Mouse (Mus musculus): ENCODE results near the gene Snrpf. TPM values are rescaled to one million over a fixed set of nuclear protein-coding genes. Genes with fewer than 3 reads are reported as not detected.
"Not testable (repeated sequence)": the region's sequence is repeated elsewhere in the genome, so short reads cannot be mapped to it uniquely, and the experiment has no call there.

The Snrpf gene
- total and polyA plus RNA-seq, 2 experiments from 2014 or later: 13.7 to 59.4 TPM

DNA sequence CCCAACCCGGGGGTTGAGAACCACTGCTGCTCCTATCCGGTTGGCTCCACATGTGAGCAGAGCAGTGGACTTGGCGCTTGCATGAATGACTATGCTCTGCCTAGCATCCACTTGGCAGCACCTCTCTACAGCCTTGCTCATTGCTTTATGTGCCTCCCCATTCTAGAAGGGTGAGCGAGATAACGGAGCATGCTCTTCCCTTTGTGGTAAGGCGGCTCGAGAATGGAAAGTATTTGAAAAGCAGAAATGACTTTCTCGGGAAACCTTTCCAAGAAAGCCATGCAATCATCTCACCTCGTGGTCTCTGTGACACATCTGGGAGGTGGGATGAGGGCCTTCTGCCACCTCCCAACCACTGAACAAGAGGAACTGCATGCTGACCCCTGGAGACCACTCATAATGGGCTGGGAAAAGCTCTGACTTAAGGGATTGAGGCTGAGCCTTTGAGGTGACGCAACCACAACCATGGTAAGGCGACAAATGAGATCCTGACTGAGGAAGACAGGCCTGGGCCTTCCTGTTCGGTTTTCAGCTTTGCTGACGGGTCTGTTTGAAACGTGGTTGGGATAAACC is 24.9 kb downstream of the Snrpf start:
- no peak overlapping the region for H3K4me3 ChIP-seq (ENCODE audit: low read depth, low read length)
- no peak for TF ChIP-seq EP300 (IDR thresholded peaks at IDR 0.05; ENCODE audit: low read depth)
- no peak for TF ChIP-seq CTCF (IDR thresholded peaks at IDR 0.05; ENCODE audit: low read depth)
- no peak overlapping the region for H3K9ac ChIP-seq (replicated peaks; ENCODE audit: low read depth, low read length)
- H3K27me3 ChIP-seq (ENCODE audit: control insufficient read depth, insufficient read depth, low read length): no peaks in the 10 kb centered on the region
- ATAC-seq (ENCODE audit: insufficient read depth, low read depth): no peak
- 72% methylated on average over 14 of the region's 14 CpGs for WGBS
- H3K27ac ChIP-seq (ENCODE audit: low read depth): no peak overlapping the region
- H3K4me2 ChIP-seq (ENCODE audit: low read depth, low read length): no peak overlapping the region
- no peak for DNase-seq (ENCODE audit: low spot score)
- H3K9me3 ChIP-seq (replicated peaks; ENCODE audit: control insufficient read depth, low read length): no peaks in the 10 kb centered on the region
- H3K4me1 ChIP-seq (ENCODE audit: control insufficient read depth, insufficient read depth): no peaks in the 10 kb centered on the region
- no peaks in the 10 kb centered on the region for H3K36me3 ChIP-seq (replicated peaks; ENCODE audit: control insufficient read depth, insufficient read depth, low read length)

- Histone ChIP-seq H3K9ac (replicated peaks; ENCODE audit: low read depth, low read length) (no peak overlapping the region), H3K4me1 (ENCODE audit: control insufficient read depth, insufficient read depth) (no peaks in the 10 kb centered on the region), H3K36me3 (replicated peaks; ENCODE audit: control insufficient read depth, insufficient read depth, low read length) (no peaks in the 10 kb centered on the region), H3K27ac (ENCODE audit: low read depth) (no peak overlapping the region), H3K27me3 (ENCODE audit: control insufficient read depth, insufficient read depth, low read length) (no peaks in the 10 kb centered on the region), H3K9me3 (replicated peaks; ENCODE audit: control insufficient read depth, low read length) (no peaks in the 10 kb centered on the region), H3K4me3 (ENCODE audit: low read depth, low read length) (no peak overlapping the region), H3K4me2 (ENCODE audit: low read depth, low read length) (no peak overlapping the region)
- DNase-seq (ENCODE audit: low spot score) (no peak), ATAC-seq (ENCODE audit: insufficient read depth, low read depth) (no peak)
- WGBS: 36% methylated on average over 8 of the region's 9 CpGs
- TF ChIP-seq CTCF (IDR thresholded peaks at IDR 0.05; ENCODE audit: low read depth) (no peak), EP300 (IDR thresholded peaks at IDR 0.05; ENCODE audit: low read depth) (no peak)
Observed at GRCm38 (mm10) chr10:93559786-93560185, 29.7 kb downstream of the Snrpf start.

DNA sequence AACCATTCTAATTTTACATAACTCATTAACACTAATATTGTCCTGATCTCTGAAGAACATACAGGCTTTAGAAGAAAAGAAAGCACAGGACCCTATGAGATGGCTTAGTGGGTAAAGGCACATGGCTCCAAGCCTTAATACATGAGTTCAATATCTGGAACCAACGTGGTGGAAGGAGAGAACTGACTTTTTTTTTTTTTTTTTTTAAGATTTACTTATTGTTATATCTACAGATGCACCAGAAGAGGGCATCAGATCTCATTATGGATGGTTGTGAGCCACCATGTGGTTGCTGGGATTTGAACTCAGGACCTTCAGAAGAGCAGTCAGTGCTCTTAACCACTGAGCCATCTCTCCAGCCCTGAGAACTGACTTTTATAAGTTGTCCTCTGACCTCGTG is 31.5 kb downstream of the Snrpf start:
- not testable (repeated sequence) for H3K4me2 ChIP-seq (ENCODE audit: low read depth, low read length); H3K9me3 ChIP-seq (replicated peaks; ENCODE audit: control insufficient read depth, low read length); H3K36me3 ChIP-seq (replicated peaks; ENCODE audit: control insufficient read depth, insufficient read depth, low read length); DNase-seq (ENCODE audit: low spot score); H3K4me3 ChIP-seq (ENCODE audit: low read depth, low read length); H3K27ac ChIP-seq (ENCODE audit: low read depth); H3K27me3 ChIP-seq (ENCODE audit: control insufficient read depth, insufficient read depth, low read length); H3K4me1 ChIP-seq (ENCODE audit: control insufficient read depth, insufficient read depth); ATAC-seq (ENCODE audit: insufficient read depth, low read depth); H3K9ac ChIP-seq (replicated peaks; ENCODE audit: low read depth, low read length)
- 74% methylated on average over 2 of the region's 2 CpGs for WGBS

DNA sequence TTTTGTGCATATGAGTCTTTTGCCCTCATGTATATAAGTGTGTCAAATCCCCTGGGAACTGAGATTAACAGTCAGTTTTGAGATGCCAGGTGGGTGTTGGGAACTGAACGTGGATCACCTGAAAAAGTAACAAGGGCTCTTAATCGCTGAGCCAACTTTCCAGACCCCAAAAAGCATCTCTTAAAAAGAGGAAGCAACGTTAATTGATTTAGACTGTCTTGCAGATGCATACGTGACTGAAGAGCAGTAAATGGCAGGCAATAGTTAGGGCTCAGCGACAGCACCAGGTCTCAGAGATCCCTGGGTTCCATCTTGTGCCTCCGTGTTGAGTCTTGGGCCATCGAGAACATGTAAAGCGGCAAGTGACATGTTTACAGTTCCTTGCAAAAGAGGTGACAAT is 36.9 kb downstream of the Snrpf start:
- WGBS: 78% methylated on average over 8 of the region's 8 CpGs
- DNase-seq (ENCODE audit: low spot score): no peak
- H3K4me3 ChIP-seq (ENCODE audit: low read depth, low read length): no peak overlapping the region
- H3K9me3 ChIP-seq (replicated peaks; ENCODE audit: control insufficient read depth, low read length): no peaks in the 10 kb centered on the region
- H3K4me2 ChIP-seq (ENCODE audit: low read depth, low read length): no peak overlapping the region
- no peaks in the 10 kb centered on the region for H3K27me3 ChIP-seq (ENCODE audit: control insufficient read depth, insufficient read depth, low read length)
- no peaks in the 10 kb centered on the region for H3K36me3 ChIP-seq (replicated peaks; ENCODE audit: control insufficient read depth, insufficient read depth, low read length)
- H3K9ac ChIP-seq (replicated peaks; ENCODE audit: low read depth, low read length): no peak overlapping the region
- TF ChIP-seq CTCF (IDR thresholded peaks at IDR 0.05; ENCODE audit: low read depth) (no peak), EP300 (IDR thresholded peaks at IDR 0.05; ENCODE audit: low read depth) (no peak)
- ATAC-seq (ENCODE audit: insufficient read depth, low read depth): no peak
- H3K4me1 ChIP-seq (ENCODE audit: control insufficient read depth, insufficient read depth): no peaks in the 10 kb centered on the region
- no peak overlapping the region for H3K27ac ChIP-seq (ENCODE audit: low read depth)

GRCm38 (mm10) chr10:93549821-93550220 is 39.7 kb downstream of the Snrpf start:
- no peak overlapping the region for H3K4me2 ChIP-seq (ENCODE audit: low read depth, low read length)
- ATAC-seq (ENCODE audit: insufficient read depth, low read depth) (no peak), DNase-seq (ENCODE audit: low spot score) (no peak)
- H3K9ac ChIP-seq (replicated peaks; ENCODE audit: low read depth, low read length): no peak overlapping the region
- no peak overlapping the region for H3K4me3 ChIP-seq (ENCODE audit: low read depth, low read length)
- no peaks in the 10 kb centered on the region for H3K4me1 ChIP-seq (ENCODE audit: control insufficient read depth, insufficient read depth)
- TF ChIP-seq EP300 (IDR thresholded peaks at IDR 0.05; ENCODE audit: low read depth): no peak
- 78% methylated on average over 10 of the region's 10 CpGs for WGBS
- no peaks in the 10 kb centered on the region for H3K27me3 ChIP-seq (ENCODE audit: control insufficient read depth, insufficient read depth, low read length)
- no peak overlapping the region for H3K27ac ChIP-seq (ENCODE audit: low read depth)
- no peaks in the 10 kb centered on the region for H3K36me3 ChIP-seq (replicated peaks; ENCODE audit: control insufficient read depth, insufficient read depth, low read length)
- H3K9me3 ChIP-seq (replicated peaks; ENCODE audit: control insufficient read depth, low read length): no peaks in the 10 kb centered on the region

DNA sequence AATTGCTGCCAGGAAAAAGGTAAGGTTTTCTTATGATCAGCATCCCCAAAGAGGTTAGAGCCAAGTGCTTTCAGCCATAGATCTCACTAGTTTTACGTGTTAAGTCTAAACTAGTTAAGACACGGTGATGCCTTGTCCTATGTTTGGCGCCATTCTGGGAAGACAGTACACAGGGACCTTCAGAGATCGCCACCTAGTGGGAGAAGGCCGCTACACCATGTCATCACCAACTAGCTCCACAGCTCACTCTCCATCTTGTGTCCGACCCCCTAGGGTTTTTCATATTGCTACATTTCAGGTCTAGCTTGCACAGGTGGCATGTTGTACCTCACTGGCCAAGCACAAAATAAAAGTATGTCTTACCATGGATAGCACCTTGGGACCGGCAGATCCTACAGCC is 40.5 kb downstream of the Snrpf start:
- Histone ChIP-seq H3K36me3 (replicated peaks; ENCODE audit: control insufficient read depth, insufficient read depth, low read length) (no peaks in the 10 kb centered on the region), H3K4me2 (ENCODE audit: low read depth, low read length) (no peak overlapping the region), H3K4me3 (ENCODE audit: low read depth, low read length) (no peak overlapping the region), H3K27me3 (ENCODE audit: control insufficient read depth, insufficient read depth, low read length) (no peaks in the 10 kb centered on the region), H3K9ac (replicated peaks; ENCODE audit: low read depth, low read length) (no peak overlapping the region), H3K9me3 (replicated peaks; ENCODE audit: control insufficient read depth, low read length) (no peaks in the 10 kb centered on the region), H3K27ac (ENCODE audit: low read depth) (no peak overlapping the region), H3K4me1 (ENCODE audit: control insufficient read depth, insufficient read depth) (no peaks in the 10 kb centered on the region)
- TF ChIP-seq CTCF (IDR thresholded peaks at IDR 0.05; ENCODE audit: low read depth): peak; percentile 93
- TF ChIP-seq EP300 (IDR thresholded peaks at IDR 0.05; ENCODE audit: low read depth): no peak
- DNase-seq (ENCODE audit: low spot score) (peak; percentile 61), ATAC-seq (ENCODE audit: insufficient read depth, low read depth) (no peak; the same call in 1 of the 2 replicates)
- 11% methylated on average over 7 of the region's 7 CpGs for WGBS

All from heart, postnatal 0 days (tissue).